Mouse (Mus musculus) Muller cell, postnatal 12 days (primary cell): ENCODE results near the gene Stab1.

Source experiments
- DNase-seq: peaks from one replicate; pipeline ENCODE4 v3.0.0-alpha.2; 2015; ENCODE audit errors: inconsistent ontology term

Gene Stab1

GRCm38 (mm10) chr14:31131272-31131821 is 37.1 kb downstream of the Stab1 start:
- peak; percentile 25 for DNase-seq

- peak; percentile 93 for DNase-seq
Observed at GRCm38 (mm10) chr14:31130236-31131220, 37.9 kb downstream of the Stab1 start, which contains the start of gene Nt5dc2. Gene Nt5dc2, plus strand, starts transcription at chr14:31131053.

- no peak for DNase-seq
Observed at GRCm38 (mm10) chr14:31129326-31130235, 38.9 kb downstream of the Stab1 start.

- peak; percentile 98 for DNase-seq
Observed at GRCm38 (mm10) chr14:31128826-31129219, 39.6 kb downstream of the Stab1 start, which contains the start of gene Smim4. Gene Smim4, minus strand, starts transcription at chr14:31128956.

GRCm38 (mm10) chr14:31128101-31128825 is 40.2 kb downstream of the Stab1 start:
- DNase-seq = peak; percentile 65

- no peak for DNase-seq
Observed at GRCm38 (mm10) chr14:31126826-31127225, 41.6 kb downstream of the Stab1 start.

GRCm38 (mm10) chr14:31125106-31126075 is 43.0 kb downstream of the Stab1 start:
- no peak for DNase-seq

- no peak for DNase-seq
Observed at GRCm38 (mm10) chr14:31115522-31115921, 52.9 kb downstream of the Stab1 start.

- DNase-seq = no peak
Observed at GRCm38 (mm10) chr14:31114011-31114410, 54.4 kb downstream of the Stab1 start.

GRCm38 (mm10) chr14:31112187-31112586 is 56.3 kb downstream of the Stab1 start:
- no peak for DNase-seq

- no peak for DNase-seq
Observed at GRCm38 (mm10) chr14:31110613-31111012, 57.8 kb downstream of the Stab1 start.

GRCm38 (mm10) chr14:31105156-31105555 is 63.3 kb downstream of the Stab1 start:
- no peak for DNase-seq

- DNase-seq = no peak
Observed at GRCm38 (mm10) chr14:31089918-31090317, 78.5 kb downstream of the Stab1 start.
